Mouse (Mus musculus) embryonic facial prominence, embryonic 15.5 days (tissue): ENCODE results near the gene Fdxacb1. TPM values are rescaled to one million over a fixed set of nuclear protein-coding genes. Genes with fewer than 3 reads are reported as not detected.

ENCODE experiments used
- ATAC-seq: fragments of 200-750 bp; cut with Nextera tagmentation; 2 replicates; pipeline ENCODE4 v1.8.0; 2017; ENCODE audit warnings: low read depth, moderate TSS enrichment; ENCODE audit not compliant: insufficient number of reproducible peaks, low FRiP score, low TSS enrichment
- H3K27ac ChIP-seq: fragments of 300-500 bp; sonication (generic); replicated peaks from 2 replicates; pipeline ENCODE4 v1.5.1; 2015; ENCODE audit warnings: mild to moderate bottlenecking, inconsistent platforms
- H3K27me3 ChIP-seq: fragments of 300-500 bp; sonication (generic); 2 replicates; pipeline ENCODE4 v1.6.1; 2015; ENCODE audit warnings: inconsistent platforms
- H3K36me3 ChIP-seq: fragments of 300-500 bp; sonication (generic); 2 replicates; pipeline ENCODE4 v1.6.1; 2015; ENCODE audit warnings: mild to moderate bottlenecking, inconsistent platforms
- H3K4me1 ChIP-seq: fragments of 300-500 bp; sonication (generic); 2 replicates; pipeline ENCODE4 v1.6.1; 2015; ENCODE audit warnings: inconsistent platforms
- H3K4me2 ChIP-seq: fragments of 300-500 bp; sonication (generic); replicated peaks from 2 replicates; pipeline ENCODE4 v1.6.1; 2015; ENCODE audit warnings: mild to moderate bottlenecking, inconsistent platforms
- H3K4me3 ChIP-seq: fragments of 300-500 bp; sonication (generic); replicated peaks from 2 replicates; pipeline ENCODE4 v1.5.1; 2015; ENCODE audit warnings: mild to moderate bottlenecking, inconsistent platforms
- H3K9ac ChIP-seq: fragments of 300-500 bp; sonication (generic); 2 replicates; pipeline ENCODE4 v1.6.1; 2015; ENCODE audit warnings: inconsistent platforms
- H3K9me3 ChIP-seq: fragments of 300-500 bp; sonication (generic); replicated peaks from 2 replicates; pipeline ENCODE4 v1.6.1; 2016; ENCODE audit warnings: inconsistent platforms
- WGBS: fragments of 180-500 bp; shearing (Covaris S2); methylation state at CpG from one replicate; pipeline ENCODE4 v1.1.7; 2015; 5-methylcytosine and 5-hydroxymethylcytosine counted together
- polyA plus RNA-seq: library from polyadenylated mRNA; unstranded; fragments of >200 nt; fragmentation: Nextera tagmentation; extraction: Ambion mirVana; gene quantifications from 2 replicates; pipeline ENCODE4 v1.2.1, GENCODE M21; 2015

Fdxacb1 gene
- polyA plus RNA-seq, 1 experiment from 2014 or later, result 10.8 TPM

- no peak within 1 kb of the TSS; the same call in 1 of the 2 replicates for H3K9ac ChIP-seq
- no peak for ATAC-seq
- no peaks in the 10 kb centered on the region for H3K27me3 ChIP-seq
- peak within 1 kb of the TSS; percentile 68; the same call in 1 of the 2 replicates for H3K27ac ChIP-seq
- peak within 1 kb of the TSS; percentile 21 for H3K4me3 ChIP-seq
- H3K9me3 ChIP-seq, result no peaks in the 10 kb centered on the region
- 68% methylated on average over 22 of the region's 22 CpGs for WGBS
- peak within 1 kb of the TSS; percentile 22 for H3K4me2 ChIP-seq
- no peaks in the 10 kb centered on the region for H3K36me3 ChIP-seq
- H3K4me1 ChIP-seq, result peaks cover 26% of the 10 kb centered on the region
Observed at GRCm38 (mm10) chr9:50751323-50751722, 16.7 kb upstream of the Fdxacb1 start, which contains the start of gene Cryab. TSS of gene Cryab (plus strand) at chr9:50751325.

- no peaks in the 10 kb centered on the region for H3K27me3 ChIP-seq
- peaks cover 21% of the 10 kb centered on the region for H3K4me1 ChIP-seq
- H3K36me3 ChIP-seq, result no peaks in the 10 kb centered on the region
- H3K9ac ChIP-seq, result no peak within 1 kb of the TSS
- peak within 1 kb of the TSS; percentile 28 for H3K4me2 ChIP-seq
- ATAC-seq, result peak; percentile 77
- H3K27ac ChIP-seq, result peak within 1 kb of the TSS; percentile 68
- H3K9me3 ChIP-seq, result no peaks in the 10 kb centered on the region
- H3K4me3 ChIP-seq, result peak within 1 kb of the TSS; percentile 21
- 53% methylated on average over 14 of the region's 14 CpGs for WGBS
Observed at GRCm38 (mm10) chr9:50752054-50752602, 15.9 kb upstream of the Fdxacb1 start, which contains the start of gene Hspb2. TSS of gene Hspb2 (minus strand) at chr9:50752354.

GRCm38 (mm10) chr9:50752784-50753615 lies 15.0 kb upstream of the Fdxacb1 start:
- Histone ChIP-seq H3K4me1 (peaks cover 21% of the 10 kb centered on the region), H3K36me3 (no peaks in the 10 kb centered on the region), H3K4me2 (peak overlapping the region; percentile 28), H3K27me3 (no peaks in the 10 kb centered on the region), H3K27ac (peak overlapping the region; percentile 68), H3K4me3 (peak overlapping the region; percentile 21), H3K9me3 (no peaks in the 10 kb centered on the region), H3K9ac (no peak overlapping the region)
- peak; percentile 83 for ATAC-seq
- 65% methylated on average over 17 of the region's 17 CpGs for WGBS

GRCm38 (mm10) chr9:50753947-50754346 lies 14.1 kb upstream of the Fdxacb1 start:
- H3K9ac ChIP-seq, result no peak overlapping the region
- H3K9me3 ChIP-seq, result no peaks in the 10 kb centered on the region
- H3K4me2 ChIP-seq, result no peak overlapping the region; the same call in 1 of the 2 replicates
- peaks cover 21% of the 10 kb centered on the region for H3K4me1 ChIP-seq
- ATAC-seq, result no peak
- no peaks in the 10 kb centered on the region for H3K36me3 ChIP-seq
- H3K27me3 ChIP-seq, result no peaks in the 10 kb centered on the region
- WGBS, result 64% methylated on average over 7 of the region's 7 CpGs
- H3K27ac ChIP-seq, result no peak overlapping the region; the same call in 1 of the 2 replicates
- H3K4me3 ChIP-seq, result peak overlapping the region; percentile 21; the same call in 1 of the 2 replicates

GRCm38 (mm10) chr9:50756711-50757110 lies 11.3 kb upstream of the Fdxacb1 start:
- Histone ChIP-seq H3K4me1 (peaks cover 12% of the 10 kb centered on the region), H3K27ac (no peak overlapping the region), H3K27me3 (no peaks in the 10 kb centered on the region), H3K9ac (no peak overlapping the region), H3K36me3 (no peaks in the 10 kb centered on the region), H3K4me2 (no peak overlapping the region), H3K4me3 (no peak overlapping the region), H3K9me3 (no peaks in the 10 kb centered on the region)
- 62% methylated on average over 5 of the region's 5 CpGs for WGBS
- no peak for ATAC-seq

- no peak for ATAC-seq
- Histone ChIP-seq H3K4me3 (no peak overlapping the region), H3K36me3 (no peaks in the 10 kb centered on the region), H3K27me3 (no peaks in the 10 kb centered on the region), H3K4me2 (no peak overlapping the region), H3K27ac (no peak overlapping the region), H3K4me1 (no peaks in the 10 kb centered on the region), H3K9me3 (no peaks in the 10 kb centered on the region), H3K9ac (no peak overlapping the region)
- WGBS, result 49% methylated on average over 6 of the region's 6 CpGs
Observed at GRCm38 (mm10) chr9:50761520-50762243, 6.4 kb upstream of the Fdxacb1 start.

- Histone ChIP-seq H3K9me3 (no peaks in the 10 kb centered on the region), H3K27ac (no peak overlapping the region), H3K4me2 (no peak overlapping the region), H3K4me3 (no peak overlapping the region), H3K36me3 (no peaks in the 10 kb centered on the region), H3K9ac (no peak overlapping the region), H3K27me3 (no peaks in the 10 kb centered on the region), H3K4me1 (peaks cover 5% of the 10 kb centered on the region; the same call in 1 of the 2 replicates)
- WGBS, result 51% methylated on average over 1 of the region's 1 CpGs
- no peak for ATAC-seq
Observed at GRCm38 (mm10) chr9:50763331-50763730, 4.7 kb upstream of the Fdxacb1 start.

- Histone ChIP-seq H3K27ac (peak overlapping the region; percentile 95), H3K4me3 (peak overlapping the region; percentile 56), H3K9ac (peak overlapping the region; percentile 68), H3K9me3 (no peaks in the 10 kb centered on the region), H3K27me3 (no peaks in the 10 kb centered on the region), H3K4me1 (peaks cover 17% of the 10 kb centered on the region; the same call in 1 of the 2 replicates), H3K36me3 (peaks cover 4% of the 10 kb centered on the region; the same call in 1 of the 2 replicates), H3K4me2 (peak overlapping the region; percentile 76)
- ATAC-seq, result no peak
- WGBS, result 4% methylated on average over 17 of the region's 17 CpGs
Observed at GRCm38 (mm10) chr9:50767531-50768106, 417 bp upstream of the Fdxacb1 start.

GRCm38 (mm10) chr9:50770011-50770410 lies 2.0 kb downstream of the Fdxacb1 start:
- no peak overlapping the region for H3K27ac ChIP-seq
- H3K9ac ChIP-seq, result no peak overlapping the region
- no peak overlapping the region for H3K4me2 ChIP-seq
- peaks cover 26% of the 10 kb centered on the region for H3K4me1 ChIP-seq
- H3K4me3 ChIP-seq, result no peak overlapping the region
- peaks cover 4% of the 10 kb centered on the region; the same call in 1 of the 2 replicates for H3K36me3 ChIP-seq
- H3K27me3 ChIP-seq, result no peaks in the 10 kb centered on the region
- H3K9me3 ChIP-seq, result no peaks in the 10 kb centered on the region
- no peak for ATAC-seq
- 81% methylated on average over 2 of the region's 2 CpGs for WGBS

- no peak overlapping the region for H3K27ac ChIP-seq
Observed at GRCm38 (mm10) chr9:50774026-50774462, 6.0 kb downstream of the Fdxacb1 start.

More at GRCm38 (mm10) chr9:50774026-50774462, 6.0 kb downstream of the Fdxacb1 start:
- Histone ChIP-seq H3K27me3 (no peaks in the 10 kb centered on the region), H3K4me2 (peak overlapping the region; percentile 71), H3K9ac (no peak overlapping the region), H3K4me3 (peak overlapping the region; percentile 73), H3K36me3 (peaks cover 7% of the 10 kb centered on the region; the same call in 1 of the 2 replicates), H3K4me1 (peaks cover 24% of the 10 kb centered on the region), H3K9me3 (no peaks in the 10 kb centered on the region)
- WGBS, result 61% methylated on average over 4 of the region's 4 CpGs
- no peak for ATAC-seq
